Mouse (Mus musculus): ENCODE data around the gene Zap70. TPM values are rescaled to one million over a fixed set of nuclear protein-coding genes. Genes with fewer than 3 reads are reported as not detected.
A peak's percentile ranks its signal among the peaks of the same experiment; 100 is the strongest.

The Zap70 gene
- total RNA-seq (2021): 1 to 10 TPM; 3.2 to 3.4 TPM

- no peak for DNase-seq (ENCODE audit: extremely low spot score in 1 of 2, low spot score in 1 of 2)
These were observed at the start of gene Zap70 for GRCm38 (mm10) chr1:36761568-36761967. Gene Zap70, plus strand, starts transcription at chr1:36761798.

GRCm38 (mm10) chr1:36714311-36714710, 47.3 kb upstream of the Zap70 start, which contains the start of gene Actr1b:
Gene Actr1b, minus strand, starts transcription at chr1:36714422.
- no peak for DNase-seq (ENCODE audit: extremely low spot score in 1 of 2, low spot score in 1 of 2)

GRCm38 (mm10) chr1:36718786-36719185, 42.8 kb upstream of the Zap70 start:
- DNase-seq (ENCODE audit: extremely low spot score in 1 of 2, low spot score in 1 of 2): no peak

- no peak for DNase-seq (ENCODE audit: extremely low spot score in 1 of 2, low spot score in 1 of 2)
These were observed 38.2 kb upstream of the Zap70 start for GRCm38 (mm10) chr1:36723146-36724056.

GRCm38 (mm10) chr1:36724057-36724431, 37.6 kb upstream of the Zap70 start:
- no peak for DNase-seq (ENCODE audit: extremely low spot score in 1 of 2, low spot score in 1 of 2)

- peak; percentile 74 to 95 for DNase-seq (ENCODE audit: extremely low spot score in 1 of 2, low spot score in 1 of 2)
These were observed 24.3 kb upstream of the Zap70 start for GRCm38 (mm10) chr1:36737300-36737699.

- DNase-seq (ENCODE audit: extremely low spot score in 1 of 2, low spot score in 1 of 2): no peak
These were observed 22.4 kb upstream of the Zap70 start for GRCm38 (mm10) chr1:36739231-36739630.

GRCm38 (mm10) chr1:36743046-36743445, 18.6 kb upstream of the Zap70 start:
- DNase-seq (ENCODE audit: extremely low spot score in 1 of 2, low spot score in 1 of 2): no peak

- DNase-seq (ENCODE audit: extremely low spot score in 1 of 2, low spot score in 1 of 2): peak; percentile 72 to 78
These were observed 17.2 kb upstream of the Zap70 start for GRCm38 (mm10) chr1:36744268-36744944.

- no peak for DNase-seq (ENCODE audit: extremely low spot score in 1 of 2, low spot score in 1 of 2)
These were observed 15.9 kb upstream of the Zap70 start for GRCm38 (mm10) chr1:36745661-36746060.

GRCm38 (mm10) chr1:36746452-36746851, 15.1 kb upstream of the Zap70 start:
- DNase-seq (ENCODE audit: extremely low spot score in 1 of 2, low spot score in 1 of 2): peak in 1 of 2 experiments; percentile 25

GRCm38 (mm10) chr1:36753932-36754675, 7.5 kb upstream of the Zap70 start:
- no peak for DNase-seq (ENCODE audit: extremely low spot score in 1 of 2, low spot score in 1 of 2)

GRCm38 (mm10) chr1:36758553-36758952, 3.0 kb upstream of the Zap70 start:
- no peak for DNase-seq (ENCODE audit: extremely low spot score in 1 of 2, low spot score in 1 of 2)

- no peak for DNase-seq (ENCODE audit: extremely low spot score in 1 of 2, low spot score in 1 of 2)
These were observed 2.5 kb upstream of the Zap70 start for GRCm38 (mm10) chr1:36759076-36759475.

- DNase-seq (ENCODE audit: extremely low spot score in 1 of 2, low spot score in 1 of 2): no peak
These were observed 1.2 kb upstream of the Zap70 start for GRCm38 (mm10) chr1:36760401-36760800.

- DNase-seq (ENCODE audit: extremely low spot score in 1 of 2, low spot score in 1 of 2): no peak
These were observed 537 bp upstream of the Zap70 start for GRCm38 (mm10) chr1:36761061-36761460.

GRCm38 (mm10) chr1:36766431-36767205, 5.0 kb downstream of the Zap70 start:
- DNase-seq (ENCODE audit: extremely low spot score in 1 of 2, low spot score in 1 of 2): no peak

- no peak for DNase-seq (ENCODE audit: extremely low spot score in 1 of 2, low spot score in 1 of 2)
These were observed 5.7 kb downstream of the Zap70 start for GRCm38 (mm10) chr1:36767321-36767720.

- no peak for DNase-seq (ENCODE audit: extremely low spot score in 1 of 2, low spot score in 1 of 2)
These were observed 7.2 kb downstream of the Zap70 start for GRCm38 (mm10) chr1:36768786-36769185.

GRCm38 (mm10) chr1:36769951-36770350, 8.4 kb downstream of the Zap70 start:
- no peak for DNase-seq (ENCODE audit: extremely low spot score in 1 of 2, low spot score in 1 of 2)
